Mouse (Mus musculus): ENCODE data around the gene Rpl38. TPM values are rescaled to one million over a fixed set of nuclear protein-coding genes. Genes with fewer than 3 reads are reported as not detected.

The Rpl38 gene
- total RNA-seq (2021) = 100 to 1,000 TPM; 800 to 850 TPM
- long read RNA-seq, experiment 1, transcript Rpl38-201 (5 exons, 364 nt) = minor isoform, 50 of 124 reads
- long read RNA-seq, experiment 1, transcript Rpl38-204 (5 exons, 371 nt) = major isoform, 66 of 124 reads
- long read RNA-seq, experiment 1, transcript Rpl38-203 (4 exons, 457 nt) = minor isoform, 6 of 124 reads
- long read RNA-seq, experiment 1, partial matches to known transcripts = 1 of 124 reads
- long read RNA-seq, experiment 1, other reads (novel, unspliced or antisense) = 0 of 124 reads
- long read RNA-seq, experiment 2, transcript Rpl38-202 (5 exons, 345 nt) = minor isoform, 13 of 329 reads
- long read RNA-seq, experiment 2, transcript Rpl38-201 (5 exons, 364 nt) = minor isoform, 125 of 329 reads
- long read RNA-seq, experiment 2, transcript Rpl38-204 (5 exons, 371 nt) = major isoform, 168 of 329 reads
- long read RNA-seq, experiment 2, transcript Rpl38-203 (4 exons, 457 nt) = minor isoform, 18 of 329 reads
- long read RNA-seq, experiment 2, partial matches to known transcripts = 3 of 329 reads
- long read RNA-seq, experiment 2, other reads (novel, unspliced or antisense) = 2 of 329 reads

GRCm38 (mm10) chr11:114668301-114668710 lies at the start of gene Rpl38:
TSS of gene Rpl38 (plus strand) at chr11:114668524.
- peak; percentile 93 to 98 for DNase-seq (ENCODE audit: low spot score in 2 of 2)

DNA sequence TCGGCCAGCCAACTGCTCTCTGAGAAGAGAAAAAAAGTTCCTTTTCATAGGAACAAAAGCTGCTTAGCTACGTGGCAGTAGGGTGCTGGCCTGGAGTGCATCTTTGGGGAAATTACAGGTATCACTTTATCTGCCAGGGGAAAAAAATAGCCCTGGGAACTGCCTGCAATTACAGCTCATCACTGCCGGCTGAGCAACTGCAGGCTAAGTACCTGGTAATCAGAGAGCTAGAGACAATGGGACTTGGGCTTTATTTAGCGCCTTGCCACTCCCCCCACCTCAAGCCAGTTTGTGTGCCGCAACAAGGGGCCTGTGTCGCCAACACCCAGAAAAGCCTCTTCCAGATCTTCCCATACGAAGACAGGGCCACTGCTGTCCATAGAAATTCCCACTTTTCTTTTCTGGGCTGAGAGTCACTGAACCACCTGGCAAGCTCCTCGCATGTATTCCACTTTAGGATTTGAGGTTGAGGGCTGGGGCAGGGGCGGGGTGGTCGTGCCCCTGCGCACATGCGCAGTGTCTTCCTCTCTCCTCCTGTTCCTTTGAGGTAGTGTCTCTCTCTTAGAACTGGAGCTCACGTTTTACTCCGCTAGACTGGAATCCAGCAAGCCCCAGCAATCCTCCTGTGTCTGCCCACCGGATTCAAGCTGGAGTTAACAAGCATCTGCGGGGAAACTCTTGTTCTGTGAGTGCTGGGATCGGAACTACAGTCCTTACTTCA lies 49.5 kb upstream of the Rpl38 start:
- DNase-seq (ENCODE audit: low spot score in 2 of 2) = no peak

GRCm38 (mm10) chr11:114626071-114626690 lies 42.1 kb upstream of the Rpl38 start:
- DNase-seq (ENCODE audit: low spot score in 2 of 2) = no peak

GRCm38 (mm10) chr11:114627036-114627435 lies 41.3 kb upstream of the Rpl38 start:
- no peak for DNase-seq (ENCODE audit: low spot score in 2 of 2)

GRCm38 (mm10) chr11:114628032-114628431 lies 40.3 kb upstream of the Rpl38 start:
- DNase-seq (ENCODE audit: low spot score in 2 of 2) = no peak

DNA sequence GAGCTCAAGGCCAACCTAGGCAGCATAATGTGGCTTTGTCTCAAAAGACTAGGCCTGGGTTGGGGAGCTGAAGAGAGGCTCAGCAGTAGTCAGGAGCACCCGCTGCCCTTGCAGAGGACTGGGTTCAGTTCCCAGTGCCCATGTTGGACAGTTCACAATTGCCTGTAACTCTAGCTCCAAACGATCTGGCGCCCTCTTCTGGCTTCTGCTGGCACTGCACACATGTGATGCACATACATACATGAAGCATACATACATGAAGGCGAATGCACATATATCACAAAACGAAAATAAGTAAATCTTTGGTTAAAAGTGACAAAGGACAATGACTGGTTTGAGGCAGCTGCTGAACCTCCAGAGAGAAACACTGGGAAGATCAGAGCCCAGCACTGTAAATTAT lies 38.3 kb upstream of the Rpl38 start:
- no peak for DNase-seq (ENCODE audit: low spot score in 2 of 2)

- no peak for DNase-seq (ENCODE audit: low spot score in 2 of 2)
Measured at GRCm38 (mm10) chr11:114632266-114632665, 36.1 kb upstream of the Rpl38 start.

- peak; percentile 87 to 91 for DNase-seq (ENCODE audit: low spot score in 2 of 2)
Measured at GRCm38 (mm10) chr11:114636292-114636691, 32.0 kb upstream of the Rpl38 start.

DNA sequence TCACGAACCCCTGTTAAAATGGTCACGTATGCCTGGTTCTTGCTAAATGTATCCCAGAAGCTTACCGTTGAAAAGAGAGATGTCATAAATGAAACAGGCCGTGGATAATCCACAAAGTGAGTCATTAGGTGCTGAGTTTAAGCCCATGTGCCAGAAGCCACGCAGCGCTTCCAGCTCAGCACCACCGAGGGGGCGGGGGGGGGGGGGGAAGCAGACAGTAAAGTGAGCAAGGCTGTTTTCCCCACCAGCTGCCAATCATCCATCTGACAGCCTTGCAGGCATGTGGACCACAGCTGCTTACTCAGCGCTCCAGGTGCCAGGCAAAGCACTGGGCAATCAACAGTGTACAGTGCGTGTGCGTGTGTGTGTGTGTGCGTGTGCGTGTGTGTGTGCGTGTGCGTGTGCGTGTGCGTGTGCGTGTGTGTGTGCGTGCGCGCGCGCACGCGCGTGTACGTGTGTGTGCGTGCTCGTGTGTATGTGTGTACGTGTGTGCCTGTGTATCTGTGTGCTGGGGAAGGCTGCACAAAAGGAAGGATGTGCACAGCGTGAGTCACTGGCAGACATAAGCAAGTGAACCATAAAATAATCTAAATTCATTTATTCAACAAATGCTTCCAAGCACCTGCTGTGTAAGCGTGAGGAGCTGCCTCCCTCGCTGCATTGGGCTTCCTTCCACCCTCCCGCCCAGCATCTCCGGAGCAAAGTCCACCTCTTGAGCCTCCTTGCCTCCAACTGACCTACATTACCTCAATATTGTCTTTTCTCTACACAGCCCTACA lies 31.4 kb upstream of the Rpl38 start:
- DNase-seq (ENCODE audit: low spot score in 2 of 2) = no peak

- DNase-seq (ENCODE audit: low spot score in 2 of 2) = no peak
Measured at GRCm38 (mm10) chr11:114638647-114639290, 29.6 kb upstream of the Rpl38 start.

GRCm38 (mm10) chr11:114639681-114640103 lies 28.6 kb upstream of the Rpl38 start:
- DNase-seq (ENCODE audit: low spot score in 2 of 2) = no peak

GRCm38 (mm10) chr11:114640658-114641057 lies 27.7 kb upstream of the Rpl38 start:
- DNase-seq (ENCODE audit: low spot score in 2 of 2) = no peak

DNA sequence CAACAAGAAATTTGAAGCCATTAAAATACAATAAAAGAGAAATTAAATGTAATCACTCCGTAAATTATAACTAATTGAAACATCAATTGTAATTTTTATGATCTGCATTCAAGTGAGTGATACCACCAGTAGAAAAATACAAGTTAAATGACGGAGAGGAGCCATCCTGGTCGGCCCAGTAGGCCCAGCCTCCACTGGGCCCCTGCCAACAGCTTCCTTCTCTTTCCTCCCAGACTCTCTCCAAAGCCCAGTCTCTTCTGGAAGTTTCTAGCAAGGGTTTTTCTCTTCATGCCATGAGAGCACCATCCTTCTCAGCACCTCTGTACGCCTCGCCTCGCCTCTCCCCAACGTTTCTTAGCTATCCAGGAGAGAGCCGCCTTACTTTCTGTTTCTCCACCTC lies 27.2 kb upstream of the Rpl38 start:
- no peak for DNase-seq (ENCODE audit: low spot score in 2 of 2)

DNA sequence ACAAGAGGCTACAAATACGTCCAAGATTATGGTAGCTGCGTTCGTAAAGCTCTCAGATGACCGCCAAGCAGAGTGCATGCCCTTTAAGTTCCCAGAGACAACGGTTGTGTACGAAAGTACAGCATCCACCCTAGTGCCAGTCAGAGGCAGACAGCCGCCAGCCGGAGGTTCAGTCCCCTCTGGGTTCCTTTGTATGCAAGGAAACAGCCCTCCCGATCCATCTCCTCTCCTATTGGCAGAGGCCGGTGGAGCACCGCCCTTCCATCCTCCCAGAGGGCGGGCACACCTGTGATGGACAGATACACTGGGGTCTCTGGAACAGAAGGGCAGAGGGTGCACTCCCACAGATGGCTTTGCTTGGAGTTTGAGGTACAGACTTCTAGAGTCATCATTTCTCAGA lies 26.1 kb upstream of the Rpl38 start:
- no peak for DNase-seq (ENCODE audit: low spot score in 2 of 2)

DNA sequence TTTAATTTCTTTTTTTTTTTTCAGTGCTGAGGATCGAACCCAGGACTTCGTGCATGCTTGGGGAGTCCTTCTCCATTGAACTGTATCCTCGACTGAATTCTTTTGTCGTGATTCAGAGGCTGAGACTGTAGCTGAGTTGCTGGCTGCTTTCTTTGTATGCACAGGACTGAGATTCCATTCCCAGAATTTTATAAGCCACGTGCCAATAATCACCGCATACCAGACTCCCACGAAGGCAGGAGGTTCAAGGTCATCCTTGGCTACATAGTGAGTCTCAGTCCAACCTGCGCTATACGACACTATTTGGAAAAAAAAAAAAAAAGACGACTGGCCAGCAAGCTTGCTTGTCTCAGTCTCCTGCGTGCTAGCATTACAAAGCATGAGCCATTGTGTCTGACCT lies 25.4 kb upstream of the Rpl38 start:
- no peak for DNase-seq (ENCODE audit: low spot score in 2 of 2)

GRCm38 (mm10) chr11:114644122-114644521 lies 24.2 kb upstream of the Rpl38 start:
- DNase-seq (ENCODE audit: low spot score in 2 of 2) = no peak

GRCm38 (mm10) chr11:114649510-114649909 lies 18.8 kb upstream of the Rpl38 start:
- DNase-seq (ENCODE audit: low spot score in 2 of 2) = no peak

- no peak for DNase-seq (ENCODE audit: low spot score in 2 of 2)
Measured at GRCm38 (mm10) chr11:114652531-114652930, 15.8 kb upstream of the Rpl38 start.

DNA sequence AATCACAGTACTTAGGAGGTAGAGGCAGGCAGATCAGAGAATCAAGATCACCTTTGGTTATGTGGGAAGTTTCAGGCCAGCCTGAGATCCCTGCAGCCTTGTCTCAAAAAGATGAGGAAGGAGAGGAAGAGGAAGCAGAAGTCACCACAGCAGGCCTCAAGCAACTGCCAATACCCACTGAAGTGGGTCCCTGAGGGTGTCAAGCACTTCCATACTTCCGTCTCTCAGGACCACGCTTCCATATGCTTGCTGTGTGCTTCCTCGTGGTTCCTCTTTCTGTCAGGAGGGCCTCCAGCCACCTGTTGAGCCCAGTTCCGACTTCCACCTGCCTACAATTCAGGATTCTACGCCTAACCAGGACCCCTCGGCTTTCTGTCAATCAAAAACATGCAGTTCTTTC lies 14.7 kb upstream of the Rpl38 start:
- no peak for DNase-seq (ENCODE audit: low spot score in 2 of 2)

DNA sequence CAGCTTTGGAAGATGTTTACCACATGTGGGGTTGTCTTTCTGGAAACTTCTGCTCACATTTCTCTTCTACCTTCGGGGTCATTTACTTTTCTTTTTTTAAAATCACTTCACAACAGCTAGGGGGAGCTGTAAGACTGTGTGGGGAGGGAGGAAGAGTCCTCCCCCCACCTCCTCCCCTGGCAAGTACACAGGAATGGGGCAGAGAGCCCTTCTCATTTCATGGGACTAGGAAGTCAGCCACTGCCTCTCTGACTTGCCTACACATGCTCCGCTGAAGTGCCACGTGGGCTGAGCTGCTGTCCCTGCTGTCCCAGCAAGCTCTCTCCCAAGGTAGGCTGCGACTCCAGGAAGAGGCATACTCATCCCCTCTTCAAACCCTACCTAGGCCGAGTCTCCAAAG lies 13.8 kb upstream of the Rpl38 start:
- DNase-seq (ENCODE audit: low spot score in 2 of 2) = no peak
